Mouse (Mus musculus): ENCODE data around the gene Abtb1. TPM values are rescaled to one million over a fixed set of nuclear protein-coding genes. Genes with fewer than 3 reads are reported as not detected.

The Abtb1 gene
- polyA plus RNA-seq (2015; fragmentation: Illumina TruSeq; extraction: RNeasy Lipid Tissue Mini Kit (QIAGEN cat#74804); ENCODE audit: insufficient read depth, low replicate concordance), result 15.6 TPM

GRCm38 (mm10) chr6:88841781-88842689 lies at the start of gene Abtb1:
Gene Abtb1, minus strand, starts transcription at chr6:88841984.

GRCm38 (mm10) chr6:88874868-88875508 lies 33.2 kb upstream of the Abtb1 start, which contains the start of gene Podxl2:
Gene Podxl2, minus strand, starts transcription at chr6:88875044.

Other genes starting within 250 kb of the Abtb1 start
- gene Kbtbd12, start 204.0 kb downstream of the Abtb1 start, polyA plus RNA-seq (2015; fragmentation: Illumina TruSeq; extraction: RNeasy Lipid Tissue Mini Kit (QIAGEN cat#74804); ENCODE audit: insufficient read depth, low replicate concordance), result 1.9 TPM
- 12.0 TPM for gene Mgll, start 117.6 kb downstream of the Abtb1 start, polyA plus RNA-seq (2015; fragmentation: Illumina TruSeq; extraction: RNeasy Lipid Tissue Mini Kit (QIAGEN cat#74804); ENCODE audit: insufficient read depth, low replicate concordance)
- 2.0 TPM for gene Podxl2, start 33.1 kb upstream of the Abtb1 start, polyA plus RNA-seq (2015; fragmentation: Illumina TruSeq; extraction: RNeasy Lipid Tissue Mini Kit (QIAGEN cat#74804); ENCODE audit: insufficient read depth, low replicate concordance)
- gene Mcm2, start 56.8 kb upstream of the Abtb1 start, polyA plus RNA-seq (2015; fragmentation: Illumina TruSeq; extraction: RNeasy Lipid Tissue Mini Kit (QIAGEN cat#74804); ENCODE audit: insufficient read depth, low replicate concordance), result 19.2 TPM
- 35.0 TPM for gene Tpra1, start 60.3 kb upstream of the Abtb1 start, polyA plus RNA-seq (2015; fragmentation: Illumina TruSeq; extraction: RNeasy Lipid Tissue Mini Kit (QIAGEN cat#74804); ENCODE audit: insufficient read depth, low replicate concordance)